Mouse (Mus musculus) right cerebral cortex, postnatal 14 days (tissue): ENCODE results near the gene Cop1.

Experiments used
- DNase-seq: peaks from one replicate; pipeline ENCODE4 v3.0.0; 2022

Gene Cop1

DNA sequence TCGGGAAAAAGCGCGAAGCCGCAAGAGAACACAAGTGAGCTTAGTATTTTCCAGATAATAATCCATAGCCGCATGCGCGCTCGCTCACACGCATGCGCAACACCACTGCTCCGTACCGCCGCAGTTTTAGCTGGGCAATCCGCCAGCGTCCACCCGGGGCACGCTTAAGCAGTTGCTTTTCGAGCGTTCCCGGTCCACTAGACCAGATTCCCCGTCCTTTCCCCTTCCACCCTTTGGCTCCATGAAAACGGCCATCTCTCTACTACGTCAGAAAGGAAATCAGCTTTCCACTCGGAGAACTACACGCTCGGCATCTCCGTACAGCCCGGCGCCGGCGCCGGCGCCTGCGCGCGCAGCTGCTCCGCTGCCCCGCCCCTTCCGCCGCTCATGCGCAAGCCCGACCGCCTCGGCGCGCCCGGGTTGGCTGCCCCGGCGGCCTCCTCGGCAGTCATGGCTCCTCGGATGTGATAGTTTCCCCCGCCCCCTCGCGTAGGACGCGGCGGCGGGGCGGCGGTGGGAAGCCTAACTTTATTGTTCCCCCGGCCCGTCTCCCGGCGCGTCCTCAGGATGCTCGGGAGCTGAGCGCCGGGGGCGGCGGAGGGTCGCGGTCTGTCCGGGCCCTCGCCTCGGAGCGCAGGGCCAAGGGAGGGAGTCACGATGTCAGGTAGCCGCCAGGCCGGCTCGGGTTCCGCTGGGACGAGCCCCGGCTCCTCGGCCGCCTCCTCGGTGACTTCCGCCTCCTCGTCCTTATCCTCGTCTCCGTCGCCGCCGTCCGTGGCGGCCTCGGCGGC, at the start of gene Cop1:
Cop1 (plus strand) TSS at position 540 of the 791 bp plus-strand sequence.
- DNase-seq = peak; percentile 92

DNA sequence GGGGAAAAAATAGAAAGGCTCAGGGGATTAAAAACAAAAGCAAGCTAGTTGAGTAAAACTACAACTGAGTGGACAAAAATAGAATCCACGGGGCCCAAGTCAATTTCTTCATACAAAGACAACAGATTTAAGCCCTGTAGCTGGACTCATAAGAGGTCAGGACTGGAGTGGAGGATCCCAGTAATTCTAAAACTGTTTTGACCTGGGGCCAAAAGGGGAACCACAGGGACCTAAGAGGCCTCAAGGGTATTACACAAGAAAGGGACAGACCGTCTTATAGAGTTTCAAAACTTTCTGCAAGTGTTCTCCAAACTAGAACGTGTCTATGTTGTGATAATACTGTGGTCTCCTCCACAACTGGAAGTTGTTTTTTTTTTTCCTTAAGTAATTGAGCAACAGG, 45.4 kb upstream of the Cop1 start:
- DNase-seq = no peak

- no peak for DNase-seq
These were observed 33.5 kb upstream of the Cop1 start for GRCm38 (mm10) chr1:159198603-159199002.

GRCm38 (mm10) chr1:159199606-159200005, 32.5 kb upstream of the Cop1 start:
- DNase-seq = no peak

DNA sequence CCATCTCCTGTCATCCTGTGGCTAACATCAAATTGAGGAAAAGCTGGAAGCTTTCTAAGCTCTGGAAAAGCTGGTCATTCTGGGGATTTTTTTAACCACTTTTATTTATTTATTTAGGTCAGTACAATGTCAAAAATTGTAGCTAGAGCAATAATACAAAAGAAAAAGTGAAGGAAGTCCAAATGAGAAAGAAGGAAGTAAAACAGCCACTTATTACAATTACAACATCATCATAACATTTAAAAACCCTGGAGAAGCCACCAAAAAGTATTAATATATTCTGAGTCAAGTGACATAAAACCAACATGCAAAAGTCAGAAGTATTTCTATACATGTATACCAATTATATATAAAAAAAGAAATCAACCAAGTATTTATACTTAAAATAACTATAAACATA, 30.9 kb upstream of the Cop1 start:
- no peak for DNase-seq

DNA sequence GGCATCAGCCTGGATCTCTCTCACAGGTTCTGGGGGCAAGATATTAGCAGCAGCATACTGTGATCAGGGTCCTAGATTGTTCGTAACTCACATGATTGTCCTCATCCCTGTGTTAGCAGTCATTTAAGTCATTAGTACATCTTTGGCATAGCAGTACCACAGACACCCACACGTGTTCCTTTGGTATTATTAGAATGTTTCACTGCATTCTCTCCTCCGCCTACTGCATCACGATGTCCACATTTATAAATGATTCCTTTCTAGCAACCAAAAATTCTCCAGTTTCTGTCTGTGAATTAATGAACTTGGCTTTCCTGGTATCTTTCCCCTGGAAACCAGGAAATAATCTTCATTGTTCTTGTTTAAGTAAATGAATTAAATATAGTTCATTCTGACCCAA, 20.4 kb upstream of the Cop1 start:
- no peak for DNase-seq

DNA sequence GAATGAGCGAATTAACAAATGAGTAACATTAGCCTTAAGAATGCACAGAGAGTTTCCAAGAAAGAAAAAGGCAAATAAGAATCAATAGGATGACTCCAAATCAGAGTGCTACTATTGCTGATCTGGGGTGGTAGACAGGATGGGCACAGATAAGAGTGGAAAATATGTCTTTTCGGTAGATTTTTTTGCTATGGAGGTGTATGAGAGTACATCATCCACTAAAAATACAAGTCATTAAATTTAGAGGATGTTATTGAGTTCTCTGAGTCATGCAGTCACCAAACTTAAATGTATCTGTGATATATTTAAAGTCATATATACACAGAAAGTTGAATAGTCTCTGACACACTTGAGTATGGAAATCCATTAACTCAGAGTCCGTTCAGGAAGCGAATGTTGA, 14.7 kb upstream of the Cop1 start:
- no peak for DNase-seq

- no peak for DNase-seq
These were observed 10.1 kb upstream of the Cop1 start for GRCm38 (mm10) chr1:159222046-159222445.

DNA sequence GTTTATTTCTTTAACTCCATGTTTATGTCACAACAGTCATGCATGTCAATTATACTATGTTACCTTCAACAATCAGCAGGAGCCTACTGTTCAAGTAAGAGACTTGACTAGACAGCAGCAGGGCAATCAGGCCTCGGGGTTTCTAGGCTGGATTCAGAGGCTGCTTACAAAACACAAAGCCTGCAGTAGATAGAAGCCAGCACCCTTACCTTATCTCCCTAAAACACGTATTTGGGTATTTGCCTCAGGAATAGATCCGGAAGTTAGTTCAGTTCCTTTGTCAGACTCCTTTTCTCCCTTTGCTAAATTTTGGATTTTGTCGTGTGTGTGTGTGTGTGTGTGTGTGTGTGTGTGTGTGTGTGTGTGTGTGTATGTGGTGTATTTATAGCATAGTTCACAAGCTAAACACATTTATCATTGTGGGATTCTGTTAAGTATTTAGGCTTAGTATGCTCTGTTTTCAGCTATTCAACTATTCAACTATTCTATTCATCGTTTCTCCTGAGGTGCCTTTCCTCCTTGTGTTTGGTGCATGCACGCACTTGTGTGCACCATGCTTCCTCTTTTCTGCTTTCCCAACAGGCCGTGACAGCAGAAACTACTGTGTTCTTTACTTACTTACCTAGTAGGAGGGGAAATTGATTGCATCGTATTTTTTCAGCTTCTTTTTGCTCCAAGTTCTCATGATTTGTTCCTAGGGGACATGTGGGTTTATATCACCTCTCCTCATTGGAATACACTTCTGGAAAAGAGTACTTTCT, 6.9 kb upstream of the Cop1 start:
- DNase-seq = no peak

DNA sequence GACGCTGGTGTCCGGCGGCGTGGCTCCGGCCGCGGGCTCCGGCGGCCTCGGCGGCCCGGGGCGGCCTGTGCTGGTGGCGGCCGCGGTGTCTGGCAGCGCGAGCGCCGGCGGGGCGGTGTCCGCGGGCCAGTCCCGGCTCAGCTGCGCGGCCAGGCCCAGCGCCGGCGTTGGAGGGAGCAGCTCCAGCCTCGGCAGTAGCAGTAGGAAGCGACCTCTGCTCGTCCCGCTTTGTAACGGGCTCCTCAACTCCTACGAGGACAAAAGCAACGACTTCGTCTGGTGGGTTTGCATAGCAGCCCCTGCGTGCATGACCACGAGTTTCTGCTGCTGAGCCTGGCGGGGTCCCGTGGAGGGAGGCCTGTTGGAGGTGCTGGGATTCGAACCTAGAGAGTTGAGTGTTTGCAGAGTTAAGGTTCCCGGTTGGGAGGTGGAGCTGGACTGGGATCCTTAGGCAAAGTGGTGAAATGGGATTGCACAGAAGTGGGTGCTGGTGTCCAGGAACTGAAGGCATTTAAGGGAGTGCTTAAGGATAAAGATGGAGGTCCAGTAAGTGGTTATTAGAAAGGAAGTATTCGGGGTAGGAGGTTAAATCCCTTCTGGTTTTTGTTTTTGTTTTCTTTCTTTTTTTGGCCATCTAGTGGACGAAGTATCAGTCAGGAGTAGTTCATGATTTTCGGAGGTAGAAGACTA, 597 bp downstream of the Cop1 start:
- DNase-seq = peak; percentile 18

DNA sequence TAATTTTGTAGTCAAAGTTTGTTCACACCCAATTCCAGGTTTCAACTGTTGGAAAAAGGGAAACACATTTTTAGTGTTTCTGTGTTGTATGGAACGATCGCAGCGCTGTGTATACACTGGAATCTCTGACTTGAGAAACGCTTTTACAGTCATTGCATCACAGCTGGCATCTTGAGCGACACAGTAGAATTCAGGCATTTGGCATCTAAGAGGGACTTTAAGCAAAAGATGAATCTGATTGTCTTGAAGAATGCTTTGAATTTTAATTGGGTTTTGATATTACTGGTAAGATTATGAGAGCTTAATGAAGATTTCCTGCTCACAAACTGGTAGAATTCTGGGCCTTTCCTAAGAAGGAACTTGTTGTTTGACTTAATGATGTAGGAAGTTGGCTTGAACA, 1.3 kb downstream of the Cop1 start:
- no peak for DNase-seq

- no peak for DNase-seq
These were observed 2.4 kb downstream of the Cop1 start for GRCm38 (mm10) chr1:159234496-159234895.

- no peak for DNase-seq
These were observed 3.6 kb downstream of the Cop1 start for GRCm38 (mm10) chr1:159235674-159236073.

DNA sequence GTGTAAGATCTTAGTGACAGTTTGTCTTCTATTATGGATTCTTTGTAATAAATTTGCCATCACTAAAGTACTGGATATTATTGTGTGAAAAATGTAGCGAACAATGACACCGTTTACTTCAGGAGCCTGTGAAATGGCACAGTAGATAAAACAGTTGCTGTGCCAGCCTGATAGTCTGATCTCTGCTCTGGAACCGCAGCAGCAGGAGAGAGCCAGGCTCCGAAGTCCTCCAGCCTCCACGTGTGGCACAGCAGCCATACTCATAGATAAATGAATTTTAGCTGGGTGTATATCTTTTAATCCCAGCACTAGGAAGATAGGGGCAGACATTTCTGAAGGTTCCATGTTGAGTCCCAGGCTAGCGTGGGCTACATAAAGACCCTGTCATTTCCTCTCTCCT, 6.0 kb downstream of the Cop1 start:
- DNase-seq = no peak

DNA sequence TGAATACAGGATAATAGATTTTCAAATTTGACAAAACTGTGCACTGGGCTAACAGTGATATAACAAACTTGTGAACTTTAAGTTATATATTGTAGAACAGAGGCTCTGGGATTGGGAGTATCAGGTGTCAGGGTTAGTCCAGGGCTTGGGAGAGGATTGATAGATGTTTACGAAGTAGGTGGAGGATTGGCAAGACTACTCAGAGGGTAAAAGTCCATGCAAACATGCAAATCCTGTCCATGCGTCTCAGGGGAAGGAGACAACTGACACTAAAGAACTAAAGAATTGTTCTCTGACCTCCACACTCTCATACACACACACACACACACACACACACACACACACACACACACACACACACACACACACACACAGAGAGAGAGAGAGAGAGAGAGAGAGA, 18.2 kb downstream of the Cop1 start:
- DNase-seq = no peak

DNA sequence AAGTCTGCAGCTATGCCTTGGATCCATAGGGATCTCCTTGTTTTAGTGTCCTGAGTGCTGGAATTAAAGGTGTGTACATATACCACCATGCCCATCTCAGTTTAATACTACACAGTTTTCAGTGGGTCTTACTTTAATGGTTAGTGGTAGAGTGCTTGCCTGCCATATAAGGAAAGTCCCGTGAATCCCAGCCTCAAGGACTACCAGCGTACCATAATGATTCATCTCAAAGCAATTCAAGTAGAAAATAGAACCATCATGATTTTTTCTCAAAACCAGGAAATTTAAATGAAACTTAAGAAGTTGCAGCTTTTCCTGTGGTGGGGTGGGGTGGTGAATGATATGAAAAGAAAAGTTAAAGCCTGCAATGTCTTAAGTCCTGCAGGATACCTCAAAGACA, 21.0 kb downstream of the Cop1 start:
- DNase-seq = no peak

- DNase-seq = no peak
These were observed 23.0 kb downstream of the Cop1 start for GRCm38 (mm10) chr1:159254906-159255685.

GRCm38 (mm10) chr1:159256543-159256942, 24.4 kb downstream of the Cop1 start:
- DNase-seq = no peak

DNA sequence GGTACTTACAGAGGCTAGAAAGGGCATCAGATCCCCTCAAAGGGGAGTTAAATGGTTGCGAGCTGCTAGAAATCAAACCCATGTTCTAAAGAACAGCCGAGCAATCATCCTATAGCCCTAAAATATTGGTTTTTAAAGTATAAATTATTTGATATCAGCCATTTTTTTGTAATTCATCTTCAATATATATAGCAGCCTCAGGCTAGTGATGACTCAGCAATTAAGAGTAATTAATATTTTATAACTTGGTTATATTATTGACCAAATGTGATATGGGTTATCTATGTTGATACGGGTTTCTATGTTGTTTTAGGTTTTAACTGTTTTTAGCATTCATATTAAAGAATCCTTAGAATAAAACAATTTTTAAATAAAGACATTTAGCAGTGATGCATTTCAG, 31.7 kb downstream of the Cop1 start:
- no peak for DNase-seq

- no peak for DNase-seq
These were observed 48.0 kb downstream of the Cop1 start for GRCm38 (mm10) chr1:159280072-159280471.

- no peak for DNase-seq
These were observed 49.7 kb downstream of the Cop1 start for GRCm38 (mm10) chr1:159281861-159282260.

DNA sequence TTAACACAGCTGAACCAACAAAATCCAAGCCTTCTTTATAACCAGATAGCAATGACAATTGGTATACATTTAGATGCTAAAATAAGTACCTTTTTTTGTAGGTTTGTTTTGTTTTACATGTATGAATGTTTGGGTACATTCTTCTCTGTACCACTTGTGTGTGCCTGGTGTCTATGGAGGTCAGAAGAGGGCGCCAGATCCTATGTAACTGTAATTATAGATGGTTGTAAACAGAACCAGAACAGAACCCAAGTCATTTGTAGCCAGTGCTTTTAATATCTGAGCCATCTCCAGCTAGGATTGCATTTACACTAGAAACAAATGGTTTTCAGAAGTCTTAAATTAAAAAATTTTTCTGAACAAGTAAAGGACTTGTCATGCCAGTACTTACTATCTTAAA, 54.7 kb downstream of the Cop1 start:
- DNase-seq = no peak

GRCm38 (mm10) chr1:159290219-159290618, 58.1 kb downstream of the Cop1 start:
- no peak for DNase-seq
